Mouse (Mus musculus) kidney, adult 2 months (tissue): ENCODE measurements at regions not wholly inside any gene's neighbourhood (a gene's known extent, or its start where the extent isn't known, plus 50 kb on each side); places are given as distances from the start of the nearest gene placed in this dataset.

Source experiments
- CTCF ChIP-seq: fragments of 200-500 bp; conservative IDR thresholded peaks from 2 replicates; pipeline ENCODE4 v1.5.1; 2011; ENCODE audit warnings: low read depth, mild to moderate bottlenecking, control low read depth, low read length, moderate library complexity, mixed read lengths; ENCODE audit not compliant: insufficient read depth, insufficient read length
- POLR2A ChIP-seq: fragments of 200-500 bp; IDR thresholded peaks from one replicate; pipeline ENCODE4 v1.6.1; 2011; ENCODE audit warnings: low read depth, low read length, control low read depth

GRCm38 (mm10) chr9:79437636-79438035 lies 281.0 kb downstream of the Col12a1 start:
- no peak for TF ChIP-seq POLR2A
- TF ChIP-seq CTCF = no peak
